Mouse (Mus musculus): ENCODE measurements around the gene Chdh. TPM values are rescaled to one million over a fixed set of nuclear protein-coding genes. Genes with fewer than 3 reads are reported as not detected.

The Chdh gene
- 1.5 and 1.7 TPM in 2 replicates for polyA plus RNA-seq (2015; fragmentation: Nextera tagmentation; extraction: Ambion mirVana)

DNA sequence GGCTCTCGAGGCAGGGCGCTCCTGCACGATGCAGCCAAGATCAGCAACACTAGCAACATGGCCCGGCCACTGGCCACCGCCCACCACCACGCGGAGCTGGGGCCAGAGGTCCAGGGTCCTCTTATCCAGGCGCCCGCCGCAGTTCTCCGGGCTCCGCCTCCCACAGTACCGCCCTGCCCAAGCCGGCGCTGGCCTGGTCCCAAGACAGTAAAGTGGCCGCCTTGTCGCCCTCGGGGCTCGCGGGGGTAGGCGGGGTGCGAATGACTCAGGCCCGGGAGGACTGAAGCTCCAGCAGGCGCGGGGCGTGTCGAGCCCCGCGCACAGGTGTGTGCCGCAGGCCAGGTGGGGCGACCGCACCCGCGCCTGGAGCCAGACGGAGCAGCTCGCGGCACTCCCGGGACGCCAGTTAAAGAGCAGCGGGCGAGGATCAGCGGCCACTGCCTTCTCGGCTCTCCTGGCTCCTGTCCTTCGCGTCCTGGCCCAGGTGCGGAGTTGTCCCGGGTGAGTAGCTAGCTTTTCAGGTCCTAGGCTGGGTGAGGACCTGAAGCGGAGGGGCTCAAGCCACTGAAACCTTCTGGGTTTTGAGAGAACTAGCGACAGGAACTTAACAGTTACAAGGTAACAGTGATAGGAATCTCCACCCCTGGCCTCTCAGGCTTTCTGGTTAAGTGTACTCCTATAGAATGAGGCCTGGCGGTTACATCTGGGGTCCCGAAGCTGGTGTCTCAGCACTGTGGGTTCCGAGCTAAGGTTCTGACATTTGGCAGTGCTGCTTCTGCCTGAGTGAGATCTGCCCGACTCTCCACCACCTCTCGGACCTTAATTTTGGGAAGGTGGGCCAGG, at the start of gene Chdh, which contains the start of gene Il17rb:
TSS of gene Chdh (plus strand) at position 291 of the 843 bp plus-strand sequence.
TSS of gene Il17rb (minus strand) at position 164 of the 843 bp plus-strand sequence.
- Histone ChIP-seq H3K4me1 (replicated peaks; ENCODE audit: control insufficient read depth, insufficient read depth) (0 out of 2 replicates have a peak, but pooled peaks cover 4% of the 10 kb centered on the region), H3K27me3 (ENCODE audit: control insufficient read depth, insufficient read depth, low read length) (no peaks in the 10 kb centered on the region), H3K9ac (ENCODE audit: low read length) (peak within 1 kb of the TSS; percentile 41; the same call in 1 of the 2 replicates), H3K4me2 (replicated peaks; ENCODE audit: low read depth) (peak within 1 kb of the TSS; percentile 75), H3K4me3 (ENCODE audit: low read depth, low read length) (peak within 1 kb of the TSS; percentile 39), H3K27ac (replicated peaks) (peak within 1 kb of the TSS; percentile 77), H3K36me3 (ENCODE audit: control insufficient read depth, insufficient read depth, low read length) (no peaks in the 10 kb centered on the region), H3K9me3 (ENCODE audit: control insufficient read depth, low read length) (no peaks in the 10 kb centered on the region)
- WGBS: 11% methylated on average over 44 of the region's 54 CpGs
- ATAC-seq (ENCODE audit: low FRiP score, low TSS enrichment) (peak; percentile 92), DNase-seq (ENCODE audit: low spot score) (peak; percentile 91)
- no peak for TF ChIP-seq EP300 (optimal IDR thresholded peaks at IDR 0.05)
- no peak for TF ChIP-seq CTCF (IDR thresholded peaks at IDR 0.05; ENCODE audit: low read depth)

DNA sequence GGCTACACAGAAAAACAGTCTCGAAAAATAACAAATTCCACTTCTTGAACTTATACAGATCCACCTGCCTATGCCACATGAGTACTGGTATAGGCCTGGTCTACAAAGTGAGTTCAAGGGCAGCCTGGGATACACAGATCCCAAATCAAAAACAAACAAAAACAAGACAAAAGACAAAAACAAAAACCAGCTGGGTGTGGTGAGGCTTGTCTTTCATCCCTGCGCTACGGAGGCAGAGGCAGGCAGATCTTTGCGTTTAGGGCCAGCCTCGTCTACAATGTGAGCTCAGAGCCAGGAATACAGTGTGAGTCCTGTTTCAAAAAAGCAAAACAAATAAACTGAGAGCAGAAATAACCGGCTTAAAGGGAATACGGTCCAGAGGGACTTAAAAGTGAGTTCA, 41.2 kb upstream of the Chdh start:
- Histone ChIP-seq H3K4me3 (ENCODE audit: low read depth, low read length) (peak overlapping the region; percentile 76), H3K9me3 (ENCODE audit: control insufficient read depth, low read length) (no peaks in the 10 kb centered on the region), H3K27ac (replicated peaks) (peak overlapping the region; percentile 78; the same call in 1 of the 2 replicates), H3K36me3 (ENCODE audit: control insufficient read depth, insufficient read depth, low read length) (0 out of 2 replicates have a peak, but pooled peaks cover 4% of the 10 kb centered on the region), H3K4me1 (replicated peaks; ENCODE audit: control insufficient read depth, insufficient read depth) (no peaks in the 10 kb centered on the region), H3K4me2 (replicated peaks; ENCODE audit: low read depth) (peak overlapping the region; percentile 62), H3K9ac (ENCODE audit: low read length) (peak overlapping the region; percentile 51; the same call in 1 of the 2 replicates), H3K27me3 (ENCODE audit: control insufficient read depth, insufficient read depth, low read length) (no peaks in the 10 kb centered on the region)
- DNase-seq (ENCODE audit: low spot score) (no peak), ATAC-seq (ENCODE audit: low FRiP score, low TSS enrichment) (no peak)
- TF ChIP-seq CTCF (IDR thresholded peaks at IDR 0.05; ENCODE audit: low read depth) (no peak), EP300 (optimal IDR thresholded peaks at IDR 0.05) (no peak)
- WGBS: 57% methylated on average over 7 of the region's 7 CpGs

DNA sequence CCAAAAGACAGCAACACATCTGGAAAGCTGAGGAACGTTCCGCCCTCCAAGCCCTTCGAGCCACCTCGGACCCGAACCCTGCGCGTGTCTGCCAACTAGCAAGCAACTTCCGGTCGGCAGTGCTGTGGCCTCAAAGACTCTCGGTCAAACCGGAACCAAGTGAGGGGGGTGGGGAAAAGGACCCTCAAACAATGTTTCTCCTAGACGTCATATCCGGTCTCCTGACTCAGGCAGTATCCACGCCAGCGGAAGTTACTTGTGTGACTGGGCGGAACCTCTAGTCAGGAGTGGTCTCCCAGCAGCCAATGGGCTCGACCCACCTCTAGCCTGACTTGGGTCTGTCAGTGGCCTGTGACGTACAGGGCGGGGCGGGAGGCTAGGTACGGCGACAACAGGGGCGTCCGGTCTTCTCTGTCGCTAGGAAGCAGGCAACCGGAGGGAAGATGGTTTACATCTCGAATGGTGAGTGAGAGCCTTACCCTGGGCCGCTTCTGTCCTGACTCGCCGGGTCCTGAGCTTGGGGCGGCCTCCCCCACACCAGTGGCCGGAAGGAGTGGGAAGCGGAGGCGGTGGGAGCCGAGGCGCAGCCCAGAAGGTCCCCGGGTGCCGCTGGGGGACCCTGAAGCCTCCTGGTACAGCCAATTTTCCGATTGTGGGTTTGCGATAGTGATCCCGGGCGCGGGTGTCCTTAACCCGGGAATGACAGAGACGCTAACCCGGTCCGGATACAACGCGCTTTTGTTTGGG, 40.6 kb upstream of the Chdh start, which contains the start of gene Selenok:
TSS of gene Selenok (plus strand) at position 234 of the 747 bp plus-strand sequence.
- peak within 1 kb of the TSS; percentile 88 for H3K9ac ChIP-seq (ENCODE audit: low read length)
- no peak for TF ChIP-seq EP300 (optimal IDR thresholded peaks at IDR 0.05)
- TF ChIP-seq CTCF (IDR thresholded peaks at IDR 0.05; ENCODE audit: low read depth): no peak
- under 1% methylated on average over 49 of the region's 49 CpGs for WGBS
- peak within 1 kb of the TSS; percentile 90 for H3K27ac ChIP-seq (replicated peaks)
- H3K9me3 ChIP-seq (ENCODE audit: control insufficient read depth, low read length): no peaks in the 10 kb centered on the region
- peak; percentile 97 for DNase-seq (ENCODE audit: low spot score)
- peaks cover 7% of the 10 kb centered on the region; the same call in 1 of the 2 replicates for H3K36me3 ChIP-seq (ENCODE audit: control insufficient read depth, insufficient read depth, low read length)
- peak within 1 kb of the TSS; percentile 76 for H3K4me3 ChIP-seq (ENCODE audit: low read depth, low read length)
- peak within 1 kb of the TSS; percentile 68 for H3K4me2 ChIP-seq (replicated peaks; ENCODE audit: low read depth)
- no peaks in the 10 kb centered on the region for H3K27me3 ChIP-seq (ENCODE audit: control insufficient read depth, insufficient read depth, low read length)
- ATAC-seq (ENCODE audit: low FRiP score, low TSS enrichment): peak; percentile 99
- H3K4me1 ChIP-seq (replicated peaks; ENCODE audit: control insufficient read depth, insufficient read depth): no peaks in the 10 kb centered on the region

DNA sequence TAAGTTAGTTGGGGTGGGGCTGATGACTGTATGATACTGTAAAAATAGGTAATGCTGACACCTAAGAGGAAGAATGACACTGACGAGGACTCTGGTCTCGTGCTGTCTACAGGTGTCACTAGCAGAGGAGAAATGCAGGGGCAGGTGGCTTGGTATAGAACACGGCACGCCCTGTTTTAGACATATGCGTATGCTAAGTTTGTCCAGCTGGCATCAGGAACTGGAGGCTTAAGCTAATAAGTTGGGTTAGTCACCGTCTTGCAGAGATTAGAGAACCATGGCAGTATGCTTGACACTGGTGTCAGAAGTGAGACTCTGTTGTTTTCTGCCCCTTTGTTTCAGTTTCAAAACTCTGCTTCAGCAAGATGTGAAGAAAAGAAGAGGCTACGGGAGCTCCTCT, 37.4 kb upstream of the Chdh start:
- Histone ChIP-seq H3K9ac (ENCODE audit: low read length) (no peak overlapping the region), H3K9me3 (ENCODE audit: control insufficient read depth, low read length) (no peaks in the 10 kb centered on the region), H3K4me2 (replicated peaks; ENCODE audit: low read depth) (no peak overlapping the region), H3K27me3 (ENCODE audit: control insufficient read depth, insufficient read depth, low read length) (no peaks in the 10 kb centered on the region), H3K4me1 (replicated peaks; ENCODE audit: control insufficient read depth, insufficient read depth) (no peaks in the 10 kb centered on the region), H3K36me3 (ENCODE audit: control insufficient read depth, insufficient read depth, low read length) (peaks cover 17% of the 10 kb centered on the region; the same call in 1 of the 2 replicates), H3K4me3 (ENCODE audit: low read depth, low read length) (no peak overlapping the region), H3K27ac (replicated peaks) (peak overlapping the region; percentile 65)
- DNase-seq (ENCODE audit: low spot score) (peak; percentile 53), ATAC-seq (ENCODE audit: low FRiP score, low TSS enrichment) (peak; percentile 53)
- TF ChIP-seq EP300 (optimal IDR thresholded peaks at IDR 0.05): no peak
- no peak for TF ChIP-seq CTCF (IDR thresholded peaks at IDR 0.05; ENCODE audit: low read depth)
- 74% methylated on average over 7 of the region's 7 CpGs for WGBS

DNA sequence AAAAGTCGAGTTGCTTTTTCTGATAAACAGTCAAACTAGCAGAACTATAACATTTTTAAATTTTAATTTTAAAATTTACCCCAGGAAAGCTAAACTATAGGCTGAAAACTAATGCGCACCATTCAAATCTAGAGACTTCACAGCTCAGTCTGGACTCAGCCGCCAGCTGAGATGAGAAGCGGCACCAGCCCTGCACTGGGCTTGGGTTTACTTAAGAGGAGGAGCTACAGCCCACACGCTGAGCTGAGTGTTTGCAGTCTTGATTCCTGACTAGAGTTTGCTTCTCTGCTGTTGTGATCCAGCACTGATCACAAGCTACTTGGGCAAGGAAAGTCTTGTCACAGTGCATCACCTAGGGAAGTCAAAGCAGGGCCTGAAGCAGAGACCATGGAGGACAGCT, 36.8 kb upstream of the Chdh start:
- ATAC-seq (ENCODE audit: low FRiP score, low TSS enrichment) (peak; percentile 56), DNase-seq (ENCODE audit: low spot score) (peak; percentile 58)
- Histone ChIP-seq H3K4me1 (replicated peaks; ENCODE audit: control insufficient read depth, insufficient read depth) (no peaks in the 10 kb centered on the region), H3K36me3 (ENCODE audit: control insufficient read depth, insufficient read depth, low read length) (peaks cover 17% of the 10 kb centered on the region; the same call in 1 of the 2 replicates), H3K9me3 (ENCODE audit: control insufficient read depth, low read length) (no peaks in the 10 kb centered on the region), H3K9ac (ENCODE audit: low read length) (no peak overlapping the region), H3K27me3 (ENCODE audit: control insufficient read depth, insufficient read depth, low read length) (no peaks in the 10 kb centered on the region), H3K4me2 (replicated peaks; ENCODE audit: low read depth) (no peak overlapping the region), H3K27ac (replicated peaks) (no peak overlapping the region; the same call in 1 of the 2 replicates), H3K4me3 (ENCODE audit: low read depth, low read length) (no peak overlapping the region)
- WGBS: 66% methylated on average over 5 of the region's 5 CpGs
- TF ChIP-seq EP300 (optimal IDR thresholded peaks at IDR 0.05): no peak
- no peak for TF ChIP-seq CTCF (IDR thresholded peaks at IDR 0.05; ENCODE audit: low read depth)

All from stomach, postnatal 0 days (tissue).